Comparison of ENCODE assay signal across 13 mouse cellular contexts in the genomic region with DNA sequence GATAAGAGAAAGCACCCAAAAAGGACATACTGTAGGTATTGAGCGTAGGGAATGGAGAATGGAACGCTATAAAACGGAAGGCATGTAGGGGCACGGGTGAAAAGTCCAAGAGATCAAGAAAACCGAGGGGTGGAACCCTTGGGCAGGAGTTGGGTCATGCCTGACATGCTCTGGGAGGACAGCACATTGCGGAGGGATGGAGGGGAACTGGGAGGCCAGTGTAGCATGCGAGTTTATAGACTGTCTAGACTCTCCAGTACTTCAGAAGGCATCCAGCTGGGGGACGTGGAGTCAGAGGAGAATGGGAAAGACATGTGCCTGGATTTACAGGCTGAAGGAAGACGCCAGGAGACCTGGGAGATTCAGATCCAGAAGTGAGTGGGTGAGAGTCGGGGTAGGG.
"Had no signal": no experiment of that assay in that cellular context is flagged by ENCODE, and none has a peak within 500 bp of the region (broad histone marks: within the 10 kb centered on the region; RNA-seq: fewer than 3 reads in every experiment).

No protein-coding gene starts in this region.

- H3K27me3 ChIP-seq: limb, embryonic 12.5 days; liver, embryonic 15.5 days; neural tube, embryonic 12.5 days had no signal

- H3K4me1 ChIP-seq: liver, embryonic 15.5 days; neural tube, embryonic 12.5 days had no signal

- ATAC-seq: intestine, postnatal 0 days; lung, postnatal 0 days had no signal

- H3K4me2 ChIP-seq: limb, embryonic 12.5 days; liver, embryonic 11.5 days; liver, embryonic 15.5 days; neural tube, embryonic 12.5 days had no signal

- H3K27ac ChIP-seq: left cerebral cortex, adult 2 months; liver, embryonic 15.5 days; neural tube, embryonic 12.5 days; stomach, postnatal 0 days had no signal

- DNase-seq: kidney, postnatal 25 days; lung, adult 2 months; lung, postnatal 36 days; midbrain, embryonic 14.5 days; thymus, postnatal 4 days had no signal

- H3K9me3 ChIP-seq: limb, embryonic 12.5 days; liver, embryonic 15.5 days; neural tube, embryonic 12.5 days had no signal

- H3K9ac ChIP-seq: limb, embryonic 12.5 days; liver, embryonic 15.5 days; neural tube, embryonic 12.5 days had no signal

- H3K4me3 ChIP-seq: left cerebral cortex, adult 2 months; limb, embryonic 12.5 days; liver, embryonic 15.5 days; neural tube, embryonic 12.5 days had no signal

- H3K36me3 ChIP-seq: liver, embryonic 15.5 days; neural tube, embryonic 12.5 days had no signal
